Mouse (Mus musculus) gonadal fat pad, adult 2 months (tissue): ENCODE results near the gene Tcte3. TPM values are rescaled to one million over a fixed set of nuclear protein-coding genes. Genes with fewer than 3 reads are reported as not detected.
"Not testable (repeated sequence)": the region's sequence is repeated elsewhere in the genome, so short reads cannot be mapped to it uniquely, and the experiment has no call there.

Experiments
- DNase-seq: peaks from one replicate; pipeline ENCODE4 v3.0.0-alpha.2; 2012; ENCODE audit warnings: low read depth
- polyA plus RNA-seq: library from polyadenylated mRNA; depleted of rRNA; stranded (reverse); fragments of >200 nt; gene quantifications from 2 replicates; pipeline ENCODE4 v1.2.3, GENCODE M21; 2012; rRNA removed

Tcte3 gene
- 0.63 and 1.00 TPM in 2 replicates for polyA plus RNA-seq

DNA sequence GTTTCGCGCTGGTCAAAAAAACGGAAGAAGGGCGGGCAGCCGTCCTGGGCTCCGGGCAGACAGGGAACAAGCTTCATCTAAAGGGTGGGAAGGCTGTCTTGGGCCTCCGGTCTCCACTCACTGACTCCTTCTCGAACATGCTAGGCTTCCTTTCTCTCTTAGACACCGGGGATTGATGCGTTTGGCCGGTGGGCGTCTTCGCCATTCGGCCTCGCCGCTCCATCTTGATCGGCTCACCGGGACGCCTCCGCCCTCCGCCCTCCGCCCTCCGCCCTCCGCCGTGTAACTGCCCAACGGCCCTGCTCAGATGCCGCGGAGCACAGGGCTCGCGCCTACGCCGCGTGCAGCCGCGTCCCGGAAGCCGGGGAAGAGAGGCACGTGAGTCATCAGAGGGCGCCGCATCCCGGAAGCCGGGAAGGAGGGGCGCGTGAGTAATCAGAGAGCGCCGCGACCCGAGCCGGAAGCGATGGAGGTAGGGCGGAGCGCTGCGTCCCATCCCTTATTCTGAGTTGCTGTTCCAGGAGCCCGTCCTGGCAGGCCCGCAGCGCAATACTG, at the start of gene Tcte3, which contains the start of the genes Ermard and Gm3448:
TSS of gene Tcte3 (minus strand) at position 314 of the 555 bp plus-strand sequence.
TSS of gene Ermard (plus strand) at position 34 of the 555 bp plus-strand sequence.
TSS of gene Gm3448 (minus strand) at position 363 of the 555 bp plus-strand sequence.
- not testable (repeated sequence) for DNase-seq

DNA sequence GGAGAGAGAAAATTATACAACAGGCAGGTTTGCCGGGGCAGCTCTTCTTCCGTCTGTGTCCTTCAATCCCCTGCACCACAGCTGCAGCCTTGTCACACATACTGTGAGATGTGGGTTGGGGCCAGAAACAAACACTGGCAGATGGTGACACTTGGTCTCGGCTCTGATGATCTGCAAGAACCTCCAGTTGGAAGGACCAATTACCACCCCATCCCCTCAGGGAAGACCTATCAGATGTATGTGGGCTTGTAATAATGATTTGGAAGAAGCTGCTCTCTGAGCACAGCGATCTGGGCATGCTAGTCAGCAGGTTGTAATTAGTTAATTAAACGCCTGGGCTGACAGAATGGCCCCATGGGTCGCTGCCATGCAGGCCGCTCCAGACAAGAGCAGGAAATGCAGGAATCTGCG, 47.3 kb upstream of the Tcte3 start:
- DNase-seq: no peak

DNA sequence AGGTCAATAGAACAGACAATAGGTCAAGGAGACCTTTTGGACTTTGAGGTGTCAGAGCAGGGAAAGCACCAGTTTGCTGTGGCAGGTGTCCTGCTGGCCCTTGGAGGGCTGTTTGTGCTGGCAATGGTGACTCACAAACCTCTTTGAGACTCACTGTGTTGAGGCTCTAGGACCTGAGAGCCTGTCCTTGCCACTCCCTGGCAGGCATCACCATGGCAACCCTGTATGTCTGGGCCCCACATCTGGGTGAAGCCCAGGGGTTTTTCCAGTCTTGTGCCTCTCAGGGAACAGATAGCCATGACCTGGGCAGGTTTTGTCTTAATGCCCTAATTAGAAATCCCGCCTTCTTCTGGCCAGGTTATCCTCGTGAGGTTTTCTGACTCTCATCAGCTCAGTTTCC, 46.9 kb upstream of the Tcte3 start:
- DNase-seq: no peak

DNA sequence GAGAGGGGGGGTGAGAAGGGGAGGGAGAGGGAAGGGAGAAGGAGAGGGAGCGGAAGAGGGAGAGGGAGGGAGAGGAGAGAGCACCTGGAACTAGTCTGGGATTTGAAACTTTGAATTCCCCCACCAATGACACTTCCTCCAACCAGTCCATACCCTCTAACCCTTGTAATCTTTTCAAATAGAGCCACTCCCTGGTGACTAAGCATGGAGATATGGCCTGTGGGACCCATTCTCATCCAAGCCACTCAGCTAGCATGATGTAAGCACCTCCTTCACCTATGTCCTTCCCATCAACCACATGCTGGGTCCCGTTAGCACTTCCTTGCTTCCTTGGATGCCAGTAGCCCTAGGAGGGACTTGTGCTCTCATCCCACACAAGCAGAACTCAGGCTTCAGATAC, 43.7 kb upstream of the Tcte3 start:
- DNase-seq: no peak

DNA sequence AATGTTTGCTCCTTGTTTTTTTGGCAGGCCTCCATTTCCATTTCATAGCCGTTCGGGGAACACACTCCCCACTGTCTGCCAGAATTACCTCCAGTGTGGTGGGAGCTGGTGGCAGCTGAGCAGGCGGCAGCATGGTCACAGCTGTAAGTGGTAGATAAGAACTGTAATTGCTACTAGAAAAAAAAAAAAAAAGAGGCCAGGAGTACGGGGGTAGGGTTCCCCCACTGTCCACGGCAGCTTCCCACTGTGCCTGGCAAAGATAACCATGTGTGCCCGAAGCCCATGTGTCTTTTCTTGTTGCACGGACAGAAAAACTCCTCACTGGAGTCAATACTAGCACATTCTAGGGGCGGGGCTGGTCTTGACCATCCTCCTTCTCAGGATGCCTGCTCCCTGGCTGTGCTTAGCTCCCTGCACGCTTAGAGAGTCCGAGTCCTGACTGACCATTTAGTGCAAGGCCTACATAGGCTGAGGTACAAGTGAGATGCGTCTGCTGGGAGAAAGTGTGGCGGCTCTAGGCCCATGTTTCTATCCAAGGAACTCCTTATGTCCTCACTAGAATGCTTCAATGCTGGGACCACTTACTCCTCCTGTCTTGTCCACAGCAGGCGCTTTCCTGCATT, 43.0 kb upstream of the Tcte3 start:
- no peak for DNase-seq

DNA sequence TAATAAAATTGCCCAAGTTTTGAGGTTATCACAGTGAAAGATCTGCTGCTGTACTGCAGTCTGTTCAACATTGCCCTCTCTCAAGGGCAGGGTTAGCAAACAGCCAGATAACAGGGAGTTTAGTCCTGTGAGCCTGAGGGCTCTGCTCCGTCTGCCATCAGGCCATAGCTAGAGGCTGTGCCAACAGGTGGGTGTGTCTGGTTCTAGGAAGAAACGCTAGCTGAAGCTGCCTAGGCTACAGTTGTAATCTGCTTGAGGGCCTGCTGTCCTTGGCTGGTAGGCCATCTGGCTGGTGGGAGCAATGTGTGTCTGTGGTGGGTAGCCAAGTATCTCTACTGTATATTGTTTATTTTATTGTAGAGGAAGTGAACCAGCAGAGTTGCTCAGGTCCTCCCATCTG, 36.2 kb upstream of the Tcte3 start:
- DNase-seq: no peak

DNA sequence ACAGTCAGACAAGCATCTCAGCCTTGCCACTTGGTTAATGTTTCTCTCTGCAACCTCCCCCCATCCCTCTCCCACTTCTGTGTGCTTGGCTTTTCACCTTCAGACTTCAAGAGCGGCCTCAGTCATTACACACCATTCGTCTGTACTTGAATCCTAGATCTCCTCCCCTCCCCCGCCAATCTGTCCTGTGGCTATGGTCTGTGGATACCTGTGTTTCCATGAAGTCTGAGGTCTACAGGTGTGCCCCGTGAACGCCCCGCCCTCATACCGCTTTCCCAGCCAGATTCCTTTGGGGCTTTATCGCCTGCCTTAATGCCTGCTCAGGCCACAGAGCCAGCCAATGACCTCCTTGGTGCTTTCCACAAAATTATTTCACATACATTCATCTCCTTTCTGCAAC, 33.7 kb upstream of the Tcte3 start:
- DNase-seq: no peak

DNA sequence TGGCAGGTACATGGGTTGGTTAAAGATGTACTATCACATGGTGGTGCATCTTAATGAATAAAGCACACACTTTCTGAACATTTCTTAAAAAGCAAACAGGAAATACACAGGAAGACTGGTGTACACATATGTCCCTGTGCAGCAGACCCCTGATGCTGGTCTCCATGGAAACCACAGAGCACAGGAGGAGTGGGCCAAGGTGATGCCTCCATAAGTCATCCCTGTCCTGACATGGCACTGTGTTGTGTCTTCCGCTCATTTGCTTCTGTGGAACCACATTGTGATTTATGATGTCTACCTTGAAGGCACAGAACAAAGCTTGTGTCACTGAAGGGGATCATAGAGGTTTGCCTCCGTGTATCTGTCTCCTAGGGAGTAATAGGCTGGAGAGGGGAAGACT, 30.9 kb upstream of the Tcte3 start:
- no peak for DNase-seq

DNA sequence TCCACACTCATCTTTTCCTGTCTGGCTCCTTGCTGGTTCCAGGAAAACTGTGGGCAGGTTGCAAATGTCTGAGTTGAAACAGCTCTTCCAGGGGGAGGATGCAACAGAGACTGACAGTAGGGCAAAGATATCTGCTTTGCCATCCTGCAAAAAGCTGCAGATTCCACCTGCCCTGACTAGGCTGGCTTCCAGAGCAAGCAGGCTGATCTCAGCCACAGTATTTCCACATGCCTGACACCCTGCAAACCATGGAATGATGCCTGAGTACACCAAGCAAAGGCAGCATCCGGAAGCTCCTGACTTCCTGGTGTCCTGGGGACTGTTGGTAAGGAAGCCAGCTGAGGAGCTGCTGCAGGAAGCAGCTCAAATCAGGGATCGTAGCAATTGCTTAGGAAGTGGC, 27.8 kb upstream of the Tcte3 start:
- no peak for DNase-seq

DNA sequence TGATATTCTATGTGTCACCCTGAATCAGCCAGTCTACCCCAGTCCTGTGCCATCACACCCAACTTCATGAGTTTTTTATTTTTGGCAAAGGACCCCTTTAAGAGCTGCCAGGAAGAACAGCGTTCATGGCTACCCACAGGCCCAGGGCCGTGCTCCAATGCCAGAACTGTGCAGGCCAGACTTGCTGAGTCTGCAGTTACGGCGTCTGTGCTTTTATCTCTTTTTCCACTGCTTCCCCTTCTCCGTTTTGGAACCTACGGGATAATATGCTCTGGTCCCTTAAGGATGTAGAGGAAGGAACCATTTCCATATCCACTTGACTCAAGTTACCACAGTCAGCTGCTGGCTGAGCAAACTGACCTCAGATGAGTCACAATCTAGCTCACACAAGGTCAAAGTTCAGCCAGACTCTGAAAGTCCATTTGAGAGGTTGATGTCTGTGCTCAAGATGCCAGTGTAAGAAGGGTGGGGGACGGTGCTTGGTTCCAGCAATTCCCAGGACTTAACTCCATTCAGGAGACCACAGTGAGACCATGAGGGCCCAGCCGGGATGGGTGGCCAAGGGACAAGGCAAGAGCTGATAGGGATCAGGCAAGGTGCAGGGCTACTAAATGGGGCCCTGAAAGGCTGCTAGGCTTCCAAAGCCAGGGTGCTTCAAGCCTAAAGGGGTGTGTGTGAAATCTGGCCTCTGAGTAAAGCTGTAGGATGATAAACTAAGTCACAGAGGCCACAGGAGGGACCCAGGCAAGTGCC, 26.9 kb upstream of the Tcte3 start:
- DNase-seq: no peak

DNA sequence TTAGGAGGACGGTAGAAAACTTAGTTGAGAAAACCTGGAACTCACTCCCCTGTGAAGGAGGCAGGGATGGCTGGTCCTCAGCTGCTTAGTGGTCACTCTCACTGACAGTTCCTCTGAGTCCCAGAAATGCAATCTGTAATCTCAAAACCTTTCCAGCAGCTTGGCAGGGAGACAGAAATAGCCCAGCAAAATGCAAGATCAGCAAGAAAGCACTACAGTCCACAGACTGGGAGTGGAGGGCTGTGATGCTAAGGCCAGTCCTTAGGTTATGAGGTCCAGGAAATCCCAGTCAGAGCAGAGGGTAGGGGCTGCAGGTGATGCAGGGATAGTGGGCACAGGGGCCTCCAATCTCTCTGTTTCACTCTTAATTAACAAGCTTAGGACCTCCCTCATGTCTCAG, 25.6 kb upstream of the Tcte3 start:
- DNase-seq: no peak

DNA sequence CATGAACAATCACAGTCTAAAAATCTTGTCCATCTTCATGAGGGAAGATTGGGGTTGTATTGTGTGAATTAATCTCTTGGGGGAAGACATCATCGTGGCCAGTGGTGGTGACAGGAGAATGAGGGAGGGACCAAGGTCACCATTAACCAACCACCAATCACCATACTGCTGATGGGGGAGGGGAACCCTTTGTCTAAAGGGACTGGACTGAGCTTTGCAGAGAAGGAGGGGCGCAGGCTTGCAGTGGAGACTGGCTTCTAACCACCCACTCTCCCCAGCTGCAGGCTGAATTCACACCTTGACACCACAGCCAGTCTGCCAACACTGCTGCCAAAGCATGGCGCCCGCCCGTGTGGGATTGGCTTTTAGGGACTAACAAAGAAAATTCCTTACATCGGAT, 24.8 kb upstream of the Tcte3 start:
- DNase-seq: no peak

DNA sequence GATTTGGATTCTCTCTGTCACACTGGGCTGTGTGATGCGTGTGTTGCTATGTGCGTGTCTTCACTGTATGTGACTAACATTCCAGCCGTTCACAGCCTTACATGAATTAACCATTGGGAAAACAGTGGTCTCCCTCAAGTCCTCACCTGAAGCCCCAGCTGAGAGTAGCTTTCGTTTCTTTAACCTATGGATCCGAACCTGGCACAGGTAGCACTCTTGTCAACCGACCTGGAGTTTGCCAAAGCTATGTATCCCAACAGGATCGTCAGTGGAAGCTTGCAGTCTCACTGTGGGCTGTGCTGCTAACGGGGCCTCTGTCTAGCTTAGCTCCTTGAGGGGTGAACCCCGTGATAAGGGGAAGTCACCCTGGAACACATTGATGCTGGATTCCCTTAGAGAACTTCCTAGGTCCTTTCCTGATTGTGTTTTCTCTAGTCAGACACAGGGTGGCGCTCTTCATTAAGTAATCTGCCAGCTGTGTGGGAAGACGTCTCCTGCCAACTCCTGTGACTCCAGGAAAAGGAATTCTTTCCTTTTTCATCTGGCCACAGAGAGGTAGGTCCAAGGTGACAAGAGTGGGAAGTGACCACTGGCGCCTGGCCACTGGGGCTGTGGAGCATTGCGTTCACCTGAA, 24.2 kb upstream of the Tcte3 start:
- DNase-seq: no peak

DNA sequence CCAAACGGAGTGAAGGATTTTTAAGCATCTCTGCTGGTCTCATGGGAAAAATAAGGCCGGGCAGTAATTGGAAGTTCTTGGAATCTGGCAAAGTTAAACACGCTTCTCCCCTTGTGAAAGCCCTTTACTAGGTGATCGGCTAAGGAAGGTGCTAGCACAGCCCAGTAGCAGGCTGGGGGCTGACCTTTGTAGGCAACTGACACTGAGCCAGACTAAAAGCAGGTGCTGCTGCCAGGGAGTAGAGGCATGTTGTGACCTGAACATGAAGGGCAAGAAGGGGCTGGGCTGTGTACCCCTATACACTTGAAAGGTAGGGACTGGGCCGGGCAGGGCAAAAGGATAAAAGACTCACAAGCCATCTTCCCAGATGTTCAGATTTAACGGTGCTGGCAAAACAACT, 19.1 kb upstream of the Tcte3 start:
- DNase-seq: no peak

DNA sequence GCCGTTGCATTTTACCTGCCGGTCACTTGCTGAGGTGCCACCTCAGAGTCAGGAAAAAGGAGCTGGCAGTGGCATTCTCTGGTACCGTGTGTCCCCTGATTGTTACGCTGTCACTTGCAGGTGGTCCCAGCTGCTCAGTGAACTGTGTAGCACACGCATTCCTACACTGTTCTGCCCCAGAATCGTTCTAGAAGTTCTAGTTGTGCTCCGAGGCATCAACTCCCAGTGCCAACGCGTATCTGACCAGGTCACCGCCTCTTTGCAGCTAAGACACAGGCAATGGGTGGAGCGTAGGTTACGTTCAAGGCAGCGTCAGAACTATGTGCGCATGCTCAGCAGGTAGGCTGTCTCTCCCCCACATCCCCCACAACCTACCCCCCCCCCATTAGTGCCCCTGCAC, 18.4 kb upstream of the Tcte3 start:
- no peak for DNase-seq

DNA sequence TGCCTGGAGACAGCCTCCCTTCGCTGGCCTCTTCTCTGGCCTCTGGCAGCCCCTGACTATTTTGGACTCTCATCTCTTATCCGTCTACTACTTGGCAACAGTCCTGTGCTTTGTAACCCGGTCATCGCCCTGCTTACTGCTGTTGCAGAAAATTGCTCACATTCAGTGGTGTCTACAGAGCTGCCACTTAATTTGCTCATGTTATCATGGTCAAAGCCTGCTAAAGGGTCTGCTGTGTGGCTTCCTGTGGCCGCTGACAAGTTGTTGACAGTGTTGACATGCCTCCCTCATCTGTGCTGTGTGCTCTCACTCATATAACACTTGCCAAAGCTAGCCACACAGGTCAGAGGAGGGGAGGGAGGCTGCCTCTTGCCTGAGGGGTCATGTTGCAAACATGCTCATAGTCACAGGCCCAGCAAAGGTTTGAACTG, 16.9 kb upstream of the Tcte3 start:
- DNase-seq: no peak

DNA sequence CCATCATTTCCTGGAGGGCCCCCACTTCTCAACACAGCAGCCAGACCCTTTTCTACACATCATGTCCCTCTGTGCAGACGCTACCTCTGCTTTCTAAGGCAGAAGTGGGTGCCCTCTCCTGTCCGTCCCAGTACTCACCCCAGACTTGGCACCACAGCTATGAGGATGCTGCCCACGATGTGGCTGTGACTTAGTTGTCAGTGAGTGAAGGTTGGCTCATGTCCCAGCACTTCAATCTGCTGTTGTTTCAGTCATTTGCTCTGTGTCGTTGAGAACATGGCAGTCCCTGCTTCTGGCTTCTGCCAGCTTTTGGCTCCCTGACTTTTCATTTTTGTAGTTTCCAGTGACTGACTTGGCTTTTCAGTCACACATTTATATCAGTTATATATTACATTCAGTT, 14.6 kb upstream of the Tcte3 start:
- no peak for DNase-seq

DNA sequence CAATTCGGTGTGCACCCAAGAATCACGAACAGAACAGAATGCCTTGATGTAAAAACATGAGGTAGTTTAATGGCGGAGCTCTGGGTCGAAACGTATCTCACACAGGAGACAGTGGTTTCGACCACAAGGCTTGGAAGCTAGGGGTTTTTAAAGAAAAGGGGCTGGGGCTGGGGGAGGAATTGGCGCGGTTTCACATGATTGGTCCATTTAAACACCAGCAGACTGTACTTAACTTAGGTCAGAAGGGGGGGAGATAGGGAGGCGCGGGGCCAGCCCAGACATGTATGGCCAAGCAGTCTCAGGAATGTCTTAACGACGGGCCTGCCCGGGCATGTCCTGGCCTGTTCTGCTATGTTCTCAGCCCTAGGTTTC, 12.5 kb upstream of the Tcte3 start:
- not testable (repeated sequence) for DNase-seq

DNA sequence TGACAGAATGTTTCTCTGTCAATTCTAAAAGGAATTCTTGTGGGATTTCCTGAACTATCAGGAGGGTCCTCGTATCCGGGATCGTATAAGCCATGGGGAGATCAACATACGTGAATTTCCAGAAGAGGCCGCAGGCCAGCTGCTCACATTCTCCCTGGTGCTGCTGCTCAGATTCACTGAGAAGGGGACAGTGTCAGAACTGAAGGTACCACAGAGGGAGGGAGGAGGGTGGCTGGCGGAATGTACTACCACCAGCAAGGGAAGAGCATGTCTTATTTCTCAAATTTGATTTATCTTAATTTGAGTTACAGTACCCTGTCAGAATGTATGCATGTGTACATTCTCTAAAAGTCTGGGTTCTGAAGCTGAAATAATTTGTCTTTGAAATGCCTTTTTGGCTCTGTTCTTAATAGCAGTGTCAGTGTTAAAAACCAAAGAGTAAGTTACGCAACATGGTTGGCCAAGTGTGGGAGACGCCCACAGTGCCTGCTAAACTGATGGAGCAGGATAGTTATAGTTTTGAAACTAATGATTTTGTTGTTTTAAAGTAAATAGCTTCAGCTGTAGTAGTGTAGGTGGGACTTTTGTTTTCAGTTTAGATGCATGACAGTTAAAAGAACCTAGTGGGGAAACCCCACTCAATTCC, 12.0 kb upstream of the Tcte3 start:
- not testable (repeated sequence) for DNase-seq

DNA sequence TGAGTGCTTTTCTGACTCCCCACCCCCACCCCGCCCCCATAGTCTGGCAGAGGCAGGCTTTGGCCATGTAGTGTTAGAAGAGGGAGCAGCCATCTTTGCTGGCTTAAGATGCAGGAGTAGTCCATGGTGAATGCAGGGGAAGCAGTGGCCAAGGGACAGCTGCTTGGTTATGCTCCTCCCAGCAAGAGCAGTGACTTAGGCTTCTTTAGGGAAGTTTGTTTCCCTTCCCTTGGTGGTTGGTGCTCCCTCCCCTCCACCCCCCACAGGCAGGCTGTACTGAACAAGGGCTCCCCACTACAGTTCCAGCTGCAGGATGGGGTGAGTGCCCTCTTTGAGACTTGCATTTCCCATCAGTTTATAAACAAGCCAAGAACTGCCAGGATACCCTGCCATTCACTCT, 11.5 kb upstream of the Tcte3 start:
- not testable (repeated sequence) for DNase-seq

DNA sequence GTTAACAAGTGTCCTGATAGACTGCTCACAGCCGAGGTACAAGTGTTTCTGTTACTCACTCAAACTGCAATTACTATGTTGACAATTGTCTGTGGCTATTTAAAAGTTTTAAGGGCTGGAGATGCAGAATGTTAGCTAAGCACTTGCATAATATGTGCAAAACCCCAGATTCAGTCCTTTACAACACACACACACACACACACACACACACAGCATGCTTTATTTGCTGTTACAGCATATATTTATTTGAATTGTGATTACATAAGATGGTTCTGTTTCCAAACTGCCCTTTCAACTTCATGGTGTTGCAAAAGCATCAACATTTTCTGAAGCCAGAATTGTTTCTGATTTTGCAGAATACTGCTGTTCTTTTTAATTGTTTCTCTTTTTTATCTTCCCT, 9.1 kb upstream of the Tcte3 start:
- not testable (repeated sequence) for DNase-seq

DNA sequence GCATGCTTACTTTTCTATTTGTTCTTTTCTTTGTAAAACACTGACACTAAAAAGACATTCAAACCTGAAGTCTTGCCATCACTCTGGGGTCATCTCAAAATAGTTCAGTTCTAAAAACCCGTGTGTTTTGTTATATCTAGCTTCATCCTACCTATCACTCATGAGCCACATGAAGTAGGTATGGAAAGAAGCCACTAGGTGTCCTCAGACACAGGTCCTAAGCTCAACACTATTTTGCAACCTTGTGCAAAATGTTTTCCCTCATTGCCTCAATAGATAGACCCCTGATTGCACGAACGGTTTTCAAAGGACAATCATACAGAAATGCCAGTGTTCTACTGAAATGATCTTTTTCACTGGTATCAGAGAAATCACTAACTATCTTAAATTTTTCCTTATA, 833 bp downstream of the Tcte3 start:
- DNase-seq: not testable (repeated sequence)
